Mouse (Mus musculus): Measurements from ENCODE around the gene Cd164l2. TPM values are rescaled to one million over a fixed set of nuclear protein-coding genes. Genes with fewer than 3 reads are reported as not detected.

Gene Cd164l2
- polyA plus RNA-seq, 1 experiment from 2014 or later = 19.1 TPM

- peaks cover 9% of the 10 kb centered on the region; the same call in 1 of the 2 replicates for H3K4me1 ChIP-seq (replicated peaks; ENCODE audit: insufficient read depth, low read length)
- H3K4me2 ChIP-seq (ENCODE audit: low read length) = no peak overlapping the region
- no peak overlapping the region for H3K4me3 ChIP-seq (replicated peaks; ENCODE audit: low read depth, low read length)
- H3K27me3 ChIP-seq (ENCODE audit: insufficient read depth, low read length) = 0 out of 2 replicates have a peak, but pooled peaks cover 4% of the 10 kb centered on the region
- DNase-seq (ENCODE audit: low spot score) (peak; percentile 40), ATAC-seq (replicated peaks; ENCODE audit: low FRiP score, low read depth) (no peak)
- TF ChIP-seq CTCF (IDR thresholded peaks at IDR 0.05; ENCODE audit: low read depth) = no peak
- no peak overlapping the region for H3K9ac ChIP-seq (ENCODE audit: low read depth, low read length)
- no peaks in the 10 kb centered on the region for H3K9me3 ChIP-seq (replicated peaks; ENCODE audit: low read length)
- H3K27ac ChIP-seq = no peak overlapping the region
- 24% methylated on average over 15 of the region's 15 CpGs for WGBS
- H3K36me3 ChIP-seq (ENCODE audit: insufficient read depth, low read length) = no peaks in the 10 kb centered on the region
These were observed 35.1 kb downstream of the Cd164l2 start for GRCm38 (mm10) chr4:133247072-133247471.

GRCm38 (mm10) chr4:133247806-133248449 lies 36.0 kb downstream of the Cd164l2 start:
- Histone ChIP-seq H3K4me3 (replicated peaks; ENCODE audit: low read depth, low read length) (no peak overlapping the region), H3K36me3 (ENCODE audit: insufficient read depth, low read length) (no peaks in the 10 kb centered on the region), H3K9ac (ENCODE audit: low read depth, low read length) (no peak overlapping the region), H3K27me3 (ENCODE audit: insufficient read depth, low read length) (no peaks in the 10 kb centered on the region), H3K4me1 (replicated peaks; ENCODE audit: insufficient read depth, low read length) (peaks cover 9% of the 10 kb centered on the region; the same call in 1 of the 2 replicates), H3K27ac (no peak overlapping the region), H3K9me3 (replicated peaks; ENCODE audit: low read length) (no peaks in the 10 kb centered on the region), H3K4me2 (ENCODE audit: low read length) (no peak overlapping the region)
- TF ChIP-seq CTCF (IDR thresholded peaks at IDR 0.05; ENCODE audit: low read depth) = no peak
- WGBS = 56% methylated on average over 13 of the region's 13 CpGs
- ATAC-seq (replicated peaks; ENCODE audit: low FRiP score, low read depth) = no peak
- DNase-seq (ENCODE audit: low spot score) = no peak

GRCm38 (mm10) chr4:133250609-133251008 lies 38.7 kb downstream of the Cd164l2 start:
- H3K27me3 ChIP-seq (ENCODE audit: insufficient read depth, low read length) = no peaks in the 10 kb centered on the region
- no peak overlapping the region for H3K27ac ChIP-seq
- WGBS = 4% methylated on average over 22 of the region's 22 CpGs
- no peaks in the 10 kb centered on the region for H3K36me3 ChIP-seq (ENCODE audit: insufficient read depth, low read length)
- ATAC-seq (replicated peaks; ENCODE audit: low FRiP score, low read depth) (0 out of 2 replicates have a peak, but pooled peaks have one; percentile 18), DNase-seq (ENCODE audit: low spot score) (peak; percentile 82)
- H3K9me3 ChIP-seq (replicated peaks; ENCODE audit: low read length) = no peaks in the 10 kb centered on the region
- H3K9ac ChIP-seq (ENCODE audit: low read depth, low read length) = no peak overlapping the region
- peak overlapping the region; percentile 67 for H3K4me2 ChIP-seq (ENCODE audit: low read length)
- peak; percentile 91 for TF ChIP-seq CTCF (IDR thresholded peaks at IDR 0.05; ENCODE audit: low read depth)
- peak overlapping the region; percentile 28 for H3K4me3 ChIP-seq (replicated peaks; ENCODE audit: low read depth, low read length)
- peaks cover 9% of the 10 kb centered on the region; the same call in 1 of the 2 replicates for H3K4me1 ChIP-seq (replicated peaks; ENCODE audit: insufficient read depth, low read length)

GRCm38 (mm10) chr4:133251214-133251613 lies 39.3 kb downstream of the Cd164l2 start:
- 0 out of 2 replicates have a peak, but pooled peaks cover 5% of the 10 kb centered on the region for H3K27me3 ChIP-seq (ENCODE audit: insufficient read depth, low read length)
- H3K4me1 ChIP-seq (replicated peaks; ENCODE audit: insufficient read depth, low read length) = peaks cover 9% of the 10 kb centered on the region; the same call in 1 of the 2 replicates
- DNase-seq (ENCODE audit: low spot score) (no peak), ATAC-seq (replicated peaks; ENCODE audit: low FRiP score, low read depth) (no peak)
- H3K36me3 ChIP-seq (ENCODE audit: insufficient read depth, low read length) = no peaks in the 10 kb centered on the region
- TF ChIP-seq CTCF (IDR thresholded peaks at IDR 0.05; ENCODE audit: low read depth) = no peak
- H3K9me3 ChIP-seq (replicated peaks; ENCODE audit: low read length) = no peaks in the 10 kb centered on the region
- peak overlapping the region; percentile 67 for H3K4me2 ChIP-seq (ENCODE audit: low read length)
- H3K27ac ChIP-seq = no peak overlapping the region
- peak overlapping the region; percentile 49 for H3K9ac ChIP-seq (ENCODE audit: low read depth, low read length)
- peak overlapping the region; percentile 28 for H3K4me3 ChIP-seq (replicated peaks; ENCODE audit: low read depth, low read length)
- WGBS = 6% methylated on average over 31 of the region's 31 CpGs

GRCm38 (mm10) chr4:133252089-133252488 lies 40.2 kb downstream of the Cd164l2 start:
- no peak overlapping the region for H3K4me3 ChIP-seq (replicated peaks; ENCODE audit: low read depth, low read length)
- H3K27ac ChIP-seq = no peak overlapping the region
- H3K9ac ChIP-seq (ENCODE audit: low read depth, low read length) = no peak overlapping the region
- DNase-seq (ENCODE audit: low spot score) (peak; percentile 24), ATAC-seq (replicated peaks; ENCODE audit: low FRiP score, low read depth) (no peak)
- no peaks in the 10 kb centered on the region for H3K9me3 ChIP-seq (replicated peaks; ENCODE audit: low read length)
- peak; percentile 43; the same call in 1 of the 2 replicates for TF ChIP-seq CTCF (IDR thresholded peaks at IDR 0.05; ENCODE audit: low read depth)
- H3K36me3 ChIP-seq (ENCODE audit: insufficient read depth, low read length) = no peaks in the 10 kb centered on the region
- no peak overlapping the region for H3K4me2 ChIP-seq (ENCODE audit: low read length)
- H3K4me1 ChIP-seq (replicated peaks; ENCODE audit: insufficient read depth, low read length) = peaks cover 9% of the 10 kb centered on the region; the same call in 1 of the 2 replicates
- 0 out of 2 replicates have a peak, but pooled peaks cover 5% of the 10 kb centered on the region for H3K27me3 ChIP-seq (ENCODE audit: insufficient read depth, low read length)
- WGBS = 49% methylated on average over 4 of the region's 4 CpGs

- no peak overlapping the region for H3K4me2 ChIP-seq (ENCODE audit: low read length)
- no peak overlapping the region for H3K27ac ChIP-seq
- 0 out of 2 replicates have a peak, but pooled peaks cover 5% of the 10 kb centered on the region for H3K27me3 ChIP-seq (ENCODE audit: insufficient read depth, low read length)
- peaks cover 9% of the 10 kb centered on the region; the same call in 1 of the 2 replicates for H3K4me1 ChIP-seq (replicated peaks; ENCODE audit: insufficient read depth, low read length)
- no peaks in the 10 kb centered on the region for H3K9me3 ChIP-seq (replicated peaks; ENCODE audit: low read length)
- no peak overlapping the region for H3K9ac ChIP-seq (ENCODE audit: low read depth, low read length)
- H3K36me3 ChIP-seq (ENCODE audit: insufficient read depth, low read length) = no peaks in the 10 kb centered on the region
- DNase-seq (ENCODE audit: low spot score) = peak; percentile 53
- no peak overlapping the region for H3K4me3 ChIP-seq (replicated peaks; ENCODE audit: low read depth, low read length)
- 32% methylated on average over 12 of the region's 12 CpGs for WGBS
- ATAC-seq (replicated peaks; ENCODE audit: low FRiP score, low read depth) = no peak
- TF ChIP-seq CTCF (IDR thresholded peaks at IDR 0.05; ENCODE audit: low read depth) = no peak
These were observed 41.5 kb downstream of the Cd164l2 start for GRCm38 (mm10) chr4:133253412-133253811.
